Mouse (Mus musculus) cerebellum, adult 8-10 months (tissue): ENCODE measurements around the gene Ccdc7b.
"Not testable (repeated sequence)": the region's sequence is repeated elsewhere in the genome, so short reads cannot be mapped to it uniquely, and the experiment has no call there.

Experiments used
- DNase-seq: peaks from one replicate; pipeline ENCODE4 v3.0.0; 2022

Ccdc7b gene

GRCm38 (mm10) chr8:129066834-129067233, at the start of gene Ccdc7b:
Gene Ccdc7b (plus strand): TSS chr8:129067134.
- DNase-seq = not testable (repeated sequence)

- not testable (repeated sequence) for DNase-seq
Measured at GRCm38 (mm10) chr8:129065417-129065816, 1.5 kb upstream of the Ccdc7b start, which contains the start of gene Ccdc7a. Gene Ccdc7a (minus strand): TSS chr8:129065517.

GRCm38 (mm10) chr8:129115761-129116160, 48.8 kb downstream of the Ccdc7b start:
- DNase-seq = not testable (repeated sequence)

GRCm38 (mm10) chr8:129131561-129131960, 64.6 kb downstream of the Ccdc7b start, which contains the start of gene Gm10999:
Gene Gm10999 (minus strand): TSS chr8:129131661.
- DNase-seq = no peak

- DNase-seq = no peak
Measured at GRCm38 (mm10) chr8:129133475-129133874, 66.5 kb downstream of the Ccdc7b start.
